Mouse (Mus musculus): Measurements from ENCODE around the gene Alcam.

DNA sequence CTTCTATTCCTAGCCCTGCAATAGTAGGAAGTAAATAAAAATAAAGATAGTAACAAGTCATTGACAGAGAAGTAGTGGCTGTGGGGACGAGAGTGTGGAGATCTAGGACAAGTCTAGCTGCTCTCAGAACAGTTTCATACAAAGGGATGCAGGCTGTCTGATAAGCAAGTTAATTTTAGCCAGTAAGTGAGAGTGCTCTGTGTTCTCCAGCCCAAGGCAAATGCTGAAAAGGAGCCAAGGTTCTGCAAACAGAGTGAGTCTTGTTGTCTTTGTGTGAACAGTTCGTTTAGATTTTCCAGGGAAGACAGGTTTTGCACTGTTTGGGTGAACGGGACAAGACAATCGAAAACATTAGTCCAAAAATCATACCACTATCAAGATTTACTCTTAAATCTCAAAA lies 25.4 kb downstream of the Alcam start:
- TF ChIP-seq GATA1 (IDR thresholded peaks at IDR 0.05; ENCODE audit: borderline replicate concordance, low read length) (no peak), FLI1 (IDR thresholded peaks at IDR 0.05; ENCODE audit: low read length) (no peak)
